Mouse (Mus musculus) retina, postnatal 1 day (tissue): ENCODE data around the gene Gpatch8.

Experiments
- DNase-seq: peaks from one replicate; pipeline ENCODE4 v3.0.0-alpha.2; 2012

Gene Gpatch8

GRCm38 (mm10) chr11:102495114-102495513, 61.1 kb downstream of the Gpatch8 start:
- no peak for DNase-seq

- DNase-seq = no peak
Measured at GRCm38 (mm10) chr11:102494063-102494650, 62.0 kb downstream of the Gpatch8 start.

GRCm38 (mm10) chr11:102493241-102493640, 63.0 kb downstream of the Gpatch8 start:
- no peak for DNase-seq

- DNase-seq = no peak
Measured at GRCm38 (mm10) chr11:102487901-102488300, 68.3 kb downstream of the Gpatch8 start.

- peak; percentile 81 for DNase-seq
Measured at GRCm38 (mm10) chr11:102486733-102487386, 69.3 kb downstream of the Gpatch8 start.

GRCm38 (mm10) chr11:102481779-102482178, 74.4 kb downstream of the Gpatch8 start:
- no peak for DNase-seq

GRCm38 (mm10) chr11:102480897-102481296, 75.3 kb downstream of the Gpatch8 start:
- DNase-seq = no peak

- no peak for DNase-seq
Measured at GRCm38 (mm10) chr11:102480111-102480510, 76.1 kb downstream of the Gpatch8 start.

GRCm38 (mm10) chr11:102479581-102479980, 76.6 kb downstream of the Gpatch8 start:
- no peak for DNase-seq

GRCm38 (mm10) chr11:102478671-102479070, 77.5 kb downstream of the Gpatch8 start:
- no peak for DNase-seq

GRCm38 (mm10) chr11:102475027-102475426, 81.2 kb downstream of the Gpatch8 start:
- no peak for DNase-seq

- DNase-seq = no peak
Measured at GRCm38 (mm10) chr11:102469648-102470357, 86.4 kb downstream of the Gpatch8 start, which contains the start of gene Itga2b. Gene Itga2b, minus strand, starts transcription at chr11:102470122.

GRCm38 (mm10) chr11:102467041-102467631, 89.1 kb downstream of the Gpatch8 start:
- DNase-seq = peak; percentile 95

- DNase-seq = peak; percentile 63
Measured at GRCm38 (mm10) chr11:102465713-102466436, 90.3 kb downstream of the Gpatch8 start.

GRCm38 (mm10) chr11:102464901-102465300, 91.3 kb downstream of the Gpatch8 start:
- DNase-seq = no peak

- DNase-seq = no peak
Measured at GRCm38 (mm10) chr11:102461764-102462163, 94.4 kb downstream of the Gpatch8 start.

- no peak for DNase-seq
Measured at GRCm38 (mm10) chr11:102460541-102460940, 95.7 kb downstream of the Gpatch8 start.

- DNase-seq = peak; percentile 93
Measured at GRCm38 (mm10) chr11:102455740-102456396, 100.3 kb downstream of the Gpatch8 start.

- DNase-seq = peak; percentile 36
Measured at GRCm38 (mm10) chr11:102453131-102453530, 103.1 kb downstream of the Gpatch8 start.

- no peak for DNase-seq
Measured at GRCm38 (mm10) chr11:102449043-102450008, 106.9 kb downstream of the Gpatch8 start.

- DNase-seq = peak; percentile 30
Measured at GRCm38 (mm10) chr11:102448327-102448726, 107.9 kb downstream of the Gpatch8 start.
